Mouse (Mus musculus): ENCODE measurements at regions not wholly inside any gene's neighbourhood (a gene's known extent, or its start where the extent isn't known, plus 50 kb on each side); places are given as distances from the start of the nearest gene placed in this dataset.

DNA sequence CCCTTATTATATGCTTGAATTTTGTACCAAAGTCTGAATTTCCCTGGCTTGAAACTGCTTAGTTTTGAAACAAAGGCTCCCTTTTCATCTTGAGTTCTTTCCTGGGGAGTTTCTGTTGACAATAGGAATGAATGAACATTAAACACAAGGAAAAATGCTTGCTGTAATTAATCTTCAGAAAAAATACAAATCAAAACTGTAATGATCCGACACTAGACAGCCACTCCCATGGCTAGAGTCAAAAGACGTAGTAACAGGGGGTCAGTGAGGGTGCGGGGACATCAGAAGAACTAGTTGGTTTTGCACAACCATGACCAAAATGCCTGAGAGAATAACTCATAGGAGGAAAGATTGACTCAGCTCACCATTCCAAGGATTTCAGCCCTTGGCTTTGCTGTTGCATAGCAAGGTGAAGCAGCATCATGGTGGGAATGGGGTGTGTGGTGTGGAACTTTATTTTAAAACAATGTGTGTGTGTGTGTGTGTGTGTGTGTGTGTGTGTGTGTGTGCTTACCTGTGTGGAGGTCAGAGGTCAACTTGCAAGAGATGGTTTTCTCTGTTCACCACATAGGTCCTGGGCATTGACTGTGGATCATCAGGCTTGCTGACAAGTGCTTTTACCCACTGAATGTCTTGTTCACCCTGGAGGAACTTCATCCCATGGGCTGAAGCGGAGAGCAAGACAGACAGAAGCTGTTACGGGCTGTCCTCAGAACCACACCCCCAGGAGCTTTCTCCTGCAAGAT lies 63.2 kb upstream of the Agps start:
- no peaks in the 10 kb centered on the region for H3K36me3 ChIP-seq (ENCODE audit: control insufficient read depth, insufficient read depth)
- no peaks in the 10 kb centered on the region for H3K27me3 ChIP-seq (ENCODE audit: control insufficient read depth, insufficient read depth, low read depth, low read length)
- no peak overlapping the region for H3K9ac ChIP-seq (ENCODE audit: low read depth, low read length)
- peaks cover 34% of the 10 kb centered on the region for H3K4me1 ChIP-seq (ENCODE audit: control insufficient read depth, low read depth, low read length)
- no peak for ATAC-seq (ENCODE audit: low read depth)
- no peak overlapping the region for H3K27ac ChIP-seq (ENCODE audit: low read length)
- WGBS (ENCODE audit: insufficient replicate concordance): 62% methylated on average over 5 of the region's 5 CpGs
- H3K4me2 ChIP-seq (ENCODE audit: low read depth, low read length): no peak overlapping the region
- H3K4me3 ChIP-seq (ENCODE audit: low read depth, low read length): no peak overlapping the region
- no peaks in the 10 kb centered on the region for H3K9me3 ChIP-seq (replicated peaks; ENCODE audit: control insufficient read depth, low read length)

DNA sequence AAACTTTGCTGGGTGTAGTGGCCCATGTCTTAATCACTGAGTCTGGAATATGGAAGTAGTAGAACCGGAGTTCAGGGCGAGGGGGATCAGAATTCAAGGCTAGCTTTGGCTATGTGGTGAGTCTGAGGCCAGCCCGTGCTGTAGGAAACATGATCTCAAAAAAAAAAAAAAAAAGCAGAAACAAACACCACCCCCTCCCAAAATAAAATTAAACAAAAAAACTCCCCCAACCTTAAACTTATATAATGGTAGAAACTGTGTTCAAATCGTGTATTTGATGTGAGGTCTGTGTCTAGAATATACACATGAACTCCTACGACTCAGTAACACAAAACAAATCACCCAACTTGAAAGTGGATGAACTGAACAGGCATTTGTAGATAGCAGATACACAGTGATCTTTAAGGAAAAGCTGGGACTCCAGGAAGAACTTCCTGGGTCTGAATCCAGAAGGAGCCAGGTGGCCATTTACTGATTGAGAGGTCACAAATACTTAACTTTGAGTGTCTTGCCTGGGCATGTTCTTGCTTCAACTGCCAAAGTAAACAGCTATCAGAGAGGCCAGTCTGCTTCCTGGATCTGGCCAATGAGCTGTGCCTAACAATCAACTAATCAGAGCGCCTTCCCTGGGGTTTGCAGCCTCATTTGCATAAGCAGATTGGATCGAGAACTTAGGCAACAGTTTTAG lies 63.6 kb upstream of the Nfe2l2 start:
- peak; percentile 77 for ATAC-seq (ENCODE audit: low read depth)
- Histone ChIP-seq H3K4me1 (ENCODE audit: control insufficient read depth, low read depth, low read length) (peaks cover 41% of the 10 kb centered on the region), H3K27ac (ENCODE audit: low read length) (0 out of 2 replicates have a peak overlapping the region, but pooled peaks have one; percentile 29), H3K27me3 (ENCODE audit: control insufficient read depth, insufficient read depth, low read depth, low read length) (no peaks in the 10 kb centered on the region), H3K4me2 (ENCODE audit: low read depth, low read length) (no peak overlapping the region), H3K36me3 (ENCODE audit: control insufficient read depth, insufficient read depth) (no peaks in the 10 kb centered on the region), H3K9me3 (replicated peaks; ENCODE audit: control insufficient read depth, low read length) (no peaks in the 10 kb centered on the region), H3K4me3 (ENCODE audit: low read depth, low read length) (no peak overlapping the region), H3K9ac (ENCODE audit: low read depth, low read length) (no peak overlapping the region)
- WGBS (ENCODE audit: insufficient replicate concordance): 23% methylated on average over 7 of the region's 7 CpGs

DNA sequence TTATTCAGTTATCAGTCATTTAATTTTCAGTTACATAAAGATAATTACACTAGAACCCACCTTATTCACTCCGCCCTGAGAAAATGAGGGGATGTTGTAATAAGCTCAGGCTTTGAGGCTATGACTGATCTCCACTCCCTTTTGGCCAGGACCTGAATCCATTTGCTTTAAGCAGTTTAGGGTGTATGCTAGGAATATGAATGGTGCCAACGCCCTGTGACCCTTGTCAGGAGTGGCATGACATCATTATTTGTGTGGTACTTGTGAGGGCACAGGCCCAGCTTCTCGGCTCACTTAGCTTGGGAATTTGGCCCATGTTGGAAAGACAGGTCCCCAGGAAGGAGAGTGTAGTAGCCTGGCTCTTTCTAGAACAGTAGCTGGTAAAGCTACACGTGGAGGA lies 61.0 kb upstream of the Nfe2l2 start:
- no peaks in the 10 kb centered on the region for H3K36me3 ChIP-seq (ENCODE audit: control insufficient read depth, insufficient read depth)
- H3K9ac ChIP-seq (ENCODE audit: low read depth, low read length): no peak overlapping the region
- ATAC-seq (ENCODE audit: low read depth): no peak
- WGBS (ENCODE audit: insufficient replicate concordance): 74% methylated on average over 4 of the region's 4 CpGs
- H3K27ac ChIP-seq (ENCODE audit: low read length): no peak overlapping the region
- no peaks in the 10 kb centered on the region for H3K9me3 ChIP-seq (replicated peaks; ENCODE audit: control insufficient read depth, low read length)
- no peaks in the 10 kb centered on the region for H3K27me3 ChIP-seq (ENCODE audit: control insufficient read depth, insufficient read depth, low read depth, low read length)
- no peak overlapping the region for H3K4me2 ChIP-seq (ENCODE audit: low read depth, low read length)
- no peak overlapping the region for H3K4me3 ChIP-seq (ENCODE audit: low read depth, low read length)
- H3K4me1 ChIP-seq (ENCODE audit: control insufficient read depth, low read depth, low read length): peaks cover 28% of the 10 kb centered on the region

DNA sequence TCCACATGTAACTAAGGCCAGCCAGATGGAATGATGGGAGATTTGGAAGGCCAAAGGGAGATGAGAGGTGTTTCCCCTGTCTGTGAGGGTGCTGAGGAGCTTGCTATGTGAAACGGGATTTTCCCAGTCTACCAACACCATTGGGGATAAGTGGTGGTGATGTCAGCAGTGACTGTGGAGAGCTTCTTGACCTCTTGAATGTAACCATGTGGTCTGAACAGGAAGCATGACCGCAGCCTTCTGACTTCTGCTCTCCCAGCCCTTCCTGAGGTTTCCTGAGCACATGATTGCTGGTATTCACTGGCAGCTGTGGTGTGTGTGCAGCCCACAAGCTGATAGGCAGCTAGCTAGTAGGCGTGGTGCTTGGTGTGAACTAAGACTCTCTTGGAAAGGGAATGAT lies 58.8 kb upstream of the Nfe2l2 start:
- Histone ChIP-seq H3K27me3 (ENCODE audit: control insufficient read depth, insufficient read depth, low read depth, low read length) (no peaks in the 10 kb centered on the region), H3K4me2 (ENCODE audit: low read depth, low read length) (no peak overlapping the region), H3K36me3 (ENCODE audit: control insufficient read depth, insufficient read depth) (no peaks in the 10 kb centered on the region), H3K4me3 (ENCODE audit: low read depth, low read length) (no peak overlapping the region), H3K27ac (ENCODE audit: low read length) (no peak overlapping the region), H3K9ac (ENCODE audit: low read depth, low read length) (no peak overlapping the region), H3K4me1 (ENCODE audit: control insufficient read depth, low read depth, low read length) (peaks cover 20% of the 10 kb centered on the region), H3K9me3 (replicated peaks; ENCODE audit: control insufficient read depth, low read length) (no peaks in the 10 kb centered on the region)
- 5% methylated on average over 3 of the region's 3 CpGs for WGBS (ENCODE audit: insufficient replicate concordance)
- peak; percentile 63 for ATAC-seq (ENCODE audit: low read depth)

DNA sequence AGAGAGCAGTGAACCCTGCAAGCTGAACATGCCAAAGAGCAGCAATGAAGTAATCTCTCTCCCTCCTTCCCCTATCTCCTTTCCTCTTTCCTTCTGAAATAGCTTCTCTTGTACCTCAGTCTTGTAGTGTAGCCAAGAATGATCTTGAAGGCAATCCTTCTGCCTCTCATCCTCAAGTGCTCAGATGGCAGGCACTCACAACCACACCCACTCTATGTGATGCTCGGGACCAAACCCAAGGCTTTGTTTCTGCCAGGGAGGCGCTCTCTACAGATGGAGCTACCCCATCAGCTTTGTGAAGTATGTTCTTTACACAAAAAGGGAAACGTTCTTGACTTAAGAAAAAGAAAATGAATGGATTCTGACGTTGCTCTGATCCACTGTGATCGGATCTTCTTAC lies 57.6 kb upstream of the Nfe2l2 start:
- ATAC-seq (ENCODE audit: low read depth): no peak
- H3K27me3 ChIP-seq (ENCODE audit: control insufficient read depth, insufficient read depth, low read depth, low read length): no peaks in the 10 kb centered on the region

DNA sequence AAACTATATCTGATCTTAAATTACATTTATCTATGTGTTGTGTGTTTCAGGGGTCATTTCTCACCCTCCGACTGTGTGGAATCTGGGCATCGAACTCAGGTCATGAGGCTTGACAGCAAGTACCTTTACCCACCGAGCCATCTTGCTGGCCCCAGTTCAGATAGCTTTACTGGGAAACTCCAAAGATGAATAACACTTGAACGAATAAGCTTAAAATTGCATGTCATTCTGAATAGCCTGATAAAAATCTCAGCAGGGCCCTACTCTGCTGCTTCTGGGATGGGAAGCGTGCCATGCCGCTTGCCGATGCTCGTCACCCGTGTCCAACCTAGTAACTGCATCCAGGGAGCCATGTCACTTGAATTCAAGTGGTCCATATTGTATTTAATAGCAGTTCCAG lies 57.2 kb upstream of the Nfe2l2 start:
- WGBS (ENCODE audit: insufficient replicate concordance): 64% methylated on average over 9 of the region's 9 CpGs
- no peak overlapping the region for H3K9ac ChIP-seq (ENCODE audit: low read depth, low read length)
- H3K9me3 ChIP-seq (replicated peaks; ENCODE audit: control insufficient read depth, low read length): no peaks in the 10 kb centered on the region
- ATAC-seq (ENCODE audit: low read depth): no peak
- no peak overlapping the region for H3K4me3 ChIP-seq (ENCODE audit: low read depth, low read length)
- H3K36me3 ChIP-seq (ENCODE audit: control insufficient read depth, insufficient read depth): no peaks in the 10 kb centered on the region
- H3K4me1 ChIP-seq (ENCODE audit: control insufficient read depth, low read depth, low read length): peaks cover 11% of the 10 kb centered on the region; the same call in 1 of the 2 replicates
- H3K4me2 ChIP-seq (ENCODE audit: low read depth, low read length): no peak overlapping the region
- no peak overlapping the region for H3K27ac ChIP-seq (ENCODE audit: low read length)
- H3K27me3 ChIP-seq (ENCODE audit: control insufficient read depth, insufficient read depth, low read depth, low read length): no peaks in the 10 kb centered on the region

More for the DNA sequence above, 57.6 kb upstream of the Nfe2l2 start:
- Histone ChIP-seq H3K4me3 (ENCODE audit: low read depth, low read length) (no peak overlapping the region), H3K36me3 (ENCODE audit: control insufficient read depth, insufficient read depth) (no peaks in the 10 kb centered on the region), H3K27ac (ENCODE audit: low read length) (no peak overlapping the region), H3K9me3 (replicated peaks; ENCODE audit: control insufficient read depth, low read length) (no peaks in the 10 kb centered on the region), H3K4me2 (ENCODE audit: low read depth, low read length) (no peak overlapping the region), H3K9ac (ENCODE audit: low read depth, low read length) (no peak overlapping the region), H3K4me1 (ENCODE audit: control insufficient read depth, low read depth, low read length) (peaks cover 11% of the 10 kb centered on the region; the same call in 1 of the 2 replicates)
- WGBS (ENCODE audit: insufficient replicate concordance): 64% methylated on average over 5 of the region's 5 CpGs

DNA sequence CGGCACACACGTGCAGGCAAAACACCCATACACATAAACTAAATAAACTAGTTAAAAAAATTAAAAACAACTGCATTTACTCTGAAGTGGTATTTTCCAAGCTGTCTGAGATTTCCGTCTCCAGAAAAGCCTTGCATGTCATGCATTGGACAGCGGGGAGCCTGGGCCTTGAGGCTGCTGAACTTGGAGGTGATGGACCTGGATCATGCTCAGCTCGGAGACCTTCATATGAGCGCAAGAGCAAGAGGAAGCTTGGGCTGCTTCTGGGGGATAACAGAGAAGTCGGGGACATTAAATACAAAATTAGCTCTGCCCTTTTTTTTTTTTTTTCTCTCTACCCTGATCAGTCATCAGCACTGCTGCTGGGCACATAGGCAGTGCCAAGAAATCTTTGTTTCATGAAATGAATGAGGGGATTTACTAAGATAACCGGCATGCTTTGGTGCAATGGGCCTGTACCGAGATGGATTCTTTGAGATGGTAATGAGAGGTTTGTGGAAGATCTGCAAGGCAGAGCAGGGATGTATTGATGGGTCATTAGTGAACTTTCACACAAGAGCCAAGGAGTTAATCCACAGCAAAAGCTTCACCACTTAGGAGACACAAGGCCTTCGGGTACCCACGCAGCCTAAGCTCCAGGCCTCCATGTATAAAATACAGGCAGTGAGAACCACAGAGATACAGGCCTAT lies 54.9 kb upstream of the Nfe2l2 start:
- Histone ChIP-seq H3K27me3 (ENCODE audit: control insufficient read depth, insufficient read depth, low read depth, low read length) (no peaks in the 10 kb centered on the region), H3K9me3 (replicated peaks; ENCODE audit: control insufficient read depth, low read length) (no peaks in the 10 kb centered on the region), H3K36me3 (ENCODE audit: control insufficient read depth, insufficient read depth) (no peaks in the 10 kb centered on the region), H3K4me2 (ENCODE audit: low read depth, low read length) (no peak overlapping the region), H3K9ac (ENCODE audit: low read depth, low read length) (no peak overlapping the region), H3K4me1 (ENCODE audit: control insufficient read depth, low read depth, low read length) (peaks cover 11% of the 10 kb centered on the region; the same call in 1 of the 2 replicates), H3K27ac (ENCODE audit: low read length) (no peak overlapping the region), H3K4me3 (ENCODE audit: low read depth, low read length) (no peak overlapping the region)
- WGBS (ENCODE audit: insufficient replicate concordance): 78% methylated on average over 11 of the region's 11 CpGs
- no peak for ATAC-seq (ENCODE audit: low read depth)

DNA sequence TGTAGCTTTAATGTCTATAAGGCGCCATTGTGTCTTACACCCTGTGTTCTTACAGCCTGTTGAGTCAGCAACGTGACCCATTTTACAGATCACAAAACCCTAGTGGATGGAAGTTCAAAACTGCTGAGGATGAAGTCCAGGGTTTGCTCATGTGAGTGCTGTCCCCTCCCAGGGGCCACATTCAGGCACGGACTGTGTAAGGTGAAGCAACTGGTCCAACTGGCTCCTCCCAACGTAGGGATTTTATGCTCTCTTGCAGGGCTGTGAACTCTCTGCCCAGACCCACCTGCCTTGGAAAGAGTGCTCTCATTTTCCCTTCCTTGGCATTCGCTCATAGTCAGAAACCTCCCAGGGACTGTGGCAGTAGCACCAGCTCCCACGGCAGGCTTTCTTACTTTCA lies 53.8 kb upstream of the Nfe2l2 start:
- H3K9ac ChIP-seq (ENCODE audit: low read depth, low read length): no peak overlapping the region
- no peak overlapping the region for H3K4me3 ChIP-seq (ENCODE audit: low read depth, low read length)
- H3K36me3 ChIP-seq (ENCODE audit: control insufficient read depth, insufficient read depth): no peaks in the 10 kb centered on the region
- H3K4me1 ChIP-seq (ENCODE audit: control insufficient read depth, low read depth, low read length): peaks cover 5% of the 10 kb centered on the region; the same call in 1 of the 2 replicates
- no peaks in the 10 kb centered on the region for H3K9me3 ChIP-seq (replicated peaks; ENCODE audit: control insufficient read depth, low read length)
- 69% methylated on average over 6 of the region's 6 CpGs for WGBS (ENCODE audit: insufficient replicate concordance)
- ATAC-seq (ENCODE audit: low read depth): no peak
- no peak overlapping the region for H3K4me2 ChIP-seq (ENCODE audit: low read depth, low read length)
- H3K27ac ChIP-seq (ENCODE audit: low read length): no peak overlapping the region
- H3K27me3 ChIP-seq (ENCODE audit: control insufficient read depth, insufficient read depth, low read depth, low read length): no peaks in the 10 kb centered on the region
